Mouse (Mus musculus) liver, embryonic 14.5 days (tissue): ENCODE measurements around the gene Nfe2l2. TPM values are rescaled to one million over a fixed set of nuclear protein-coding genes. Genes with fewer than 3 reads are reported as not detected.
A peak's percentile ranks its signal among the peaks of the same experiment; 100 is the strongest.

ENCODE experiments used
- ATAC-seq: fragments of 200-750 bp; cut with Nextera tagmentation; 2 replicates; pipeline ENCODE4 v1.8.0; 2017; ENCODE audit warnings: moderate number of reproducible peaks, mild to moderate bottlenecking, moderate library complexity; ENCODE audit not compliant: insufficient read depth
- DNase-seq, 3 experiments: peaks; one replicate each; pipeline ENCODE4 v3.0.0-alpha.2; 2012 to 2013; ENCODE audit warnings: low read depth in 3 of 3, low spot score in 3 of 3
- H3K27ac ChIP-seq: fragments of 300-500 bp; sonication (generic); 2 replicates; pipeline ENCODE4 v1.5.1; 2014; ENCODE audit warnings: moderate library complexity, mild to moderate bottlenecking, control low read depth, inconsistent platforms
- H3K27me3 ChIP-seq: fragments of 300-500 bp; sonication (generic); 2 replicates; pipeline ENCODE4 v1.6.1; 2014; ENCODE audit warnings: mild to moderate bottlenecking, low read length, moderate library complexity; ENCODE audit not compliant: control insufficient read depth, insufficient read depth
- H3K36me3 ChIP-seq: fragments of 300-500 bp; sonication (generic); replicated peaks from 2 replicates; pipeline ENCODE4 v1.6.1; 2014; ENCODE audit warnings: low read depth; ENCODE audit not compliant: control insufficient read depth, insufficient read depth
- H3K4me1 ChIP-seq, 2 experiments: fragments of 200-500 bp in 1 of 2; fragments of 300-500 bp in 1 of 2; sonication (generic) in 1 of 2; replicated peaks; 2 replicates each; pipeline ENCODE4 v1.6.1; 2012 to 2014; ENCODE audit warnings: antibody characterized with exemption in 1 of 2, inconsistent platforms in 1 of 2, low read length in 1 of 2; ENCODE audit not compliant: control insufficient read depth in 2 of 2, insufficient read depth in 2 of 2
- H3K4me2 ChIP-seq: fragments of 300-500 bp; sonication (generic); 2 replicates; pipeline ENCODE4 v1.6.1; 2014; ENCODE audit warnings: low read depth, mild to moderate bottlenecking, control low read depth, moderate library complexity
- H3K4me3 ChIP-seq, 2 experiments: fragments of 200-500 bp in 1 of 2; fragments of 300-500 bp in 1 of 2; sonication (generic) in 1 of 2; 2 replicates each; pipeline ENCODE4 v1.5.1; 2012 to 2014; ENCODE audit warnings: low read depth in 2 of 2, low read length in 2 of 2, mild to moderate bottlenecking in 2 of 2, control low read depth in 1 of 2, inconsistent platforms in 1 of 2, moderate library complexity in 1 of 2; ENCODE audit not compliant: insufficient read depth in 1 of 2
- H3K9ac ChIP-seq: fragments of 300-500 bp; sonication (generic); replicated peaks from 2 replicates; pipeline ENCODE4 v1.6.1; 2014; ENCODE audit warnings: mild to moderate bottlenecking, control low read depth, moderate library complexity
- H3K9me3 ChIP-seq: fragments of 300-500 bp; sonication (generic); 2 replicates; pipeline ENCODE4 v1.6.1; 2016; ENCODE audit warnings: low read length, mixed read lengths; ENCODE audit not compliant: control insufficient read depth
- CTCF ChIP-seq: IDR thresholded peaks from 2 replicates; pipeline ENCODE4 v1.5.1; 2016; ENCODE audit warnings: antibody characterized with exemption, low read depth, control low read depth
- EP300 ChIP-seq: IDR thresholded peaks from 2 replicates; pipeline ENCODE4 v1.6.1; 2016; ENCODE audit warnings: antibody characterized with exemption, low read depth
- WGBS: fragments of 180-500 bp; shearing (Covaris S2); extraction: QIAGEN DNeasy Blood & Tissue Kit; methylation state at CpG from one replicate; pipeline ENCODE4 v1.1.7; 2014; ENCODE audit not compliant: insufficient replicate concordance; 5-methylcytosine and 5-hydroxymethylcytosine counted together
- polyA plus RNA-seq, 2 experiments: library from polyadenylated mRNA; depleted of rRNA in 1 of 2; stranded (reverse) in 1 of 2; unstranded in 1 of 2; fragments of >200 nt; fragmentation: Nextera tagmentation in 1 of 2; extraction: Ambion mirVana in 1 of 2; gene quantifications; 2 replicates each; pipeline versions ENCODE4 v1.2.1 to v1.2.3; 2012 to 2014

The Nfe2l2 gene
- polyA plus RNA-seq, 2 experiments: 30.4 to 40.0 TPM

GRCm38 (mm10) chr2:75687040-75687749, 17.2 kb downstream of the Nfe2l2 start:
- DNase-seq (no peak), ATAC-seq (no peak)
- H3K27ac ChIP-seq: no peak overlapping the region
- H3K27me3 ChIP-seq: no peaks in the 10 kb centered on the region
- no peak overlapping the region for H3K4me2 ChIP-seq
- peaks cover 3 to 34% of the 10 kb centered on the region in 2 experiments for H3K4me1 ChIP-seq
- WGBS: 80% methylated on average over 10 of the region's 10 CpGs
- peaks cover 17% of the 10 kb centered on the region; the same call in 1 of the 2 replicates for H3K36me3 ChIP-seq
- H3K9ac ChIP-seq: no peak overlapping the region
- no peak overlapping the region for H3K4me3 ChIP-seq
- no peaks in the 10 kb centered on the region for H3K9me3 ChIP-seq
- TF ChIP-seq CTCF (no peak), EP300 (no peak)

- Histone ChIP-seq H3K4me3 (no peak overlapping the region), H3K27ac (no peak overlapping the region), H3K4me2 (no peak overlapping the region), H3K9me3 (no peaks in the 10 kb centered on the region), H3K4me1 (peaks cover 4 to 33% of the 10 kb centered on the region in 2 experiments), H3K36me3 (peaks cover 11% of the 10 kb centered on the region; the same call in 1 of the 2 replicates), H3K9ac (no peak overlapping the region), H3K27me3 (no peaks in the 10 kb centered on the region)
- DNase-seq (no peak), ATAC-seq (no peak)
- 46% methylated on average over 6 of the region's 6 CpGs for WGBS
- no peak for TF ChIP-seq EP300
- no peak for TF ChIP-seq CTCF
These were observed 19.0 kb downstream of the Nfe2l2 start for GRCm38 (mm10) chr2:75685458-75685861.

DNA sequence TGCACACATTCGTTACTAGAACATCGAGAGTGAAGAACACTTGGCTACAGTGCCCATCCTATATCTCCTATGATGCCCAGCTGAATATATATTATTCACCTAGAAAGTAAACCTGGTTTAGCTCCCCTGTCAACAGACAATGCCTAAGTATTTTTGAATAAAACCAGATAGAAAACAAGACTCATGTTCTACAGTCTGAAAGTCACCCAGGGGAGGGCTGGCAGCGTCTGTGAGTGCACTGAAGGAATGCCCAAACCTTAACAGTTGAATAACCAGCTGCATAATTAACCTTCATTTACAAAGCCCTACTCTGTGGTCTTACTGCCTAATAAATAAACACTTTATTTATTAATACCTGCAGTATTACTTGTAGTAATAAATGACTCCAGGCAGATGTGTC, 19.9 kb downstream of the Nfe2l2 start:
- Histone ChIP-seq H3K27ac (no peak overlapping the region), H3K9me3 (no peaks in the 10 kb centered on the region), H3K9ac (no peak overlapping the region), H3K4me1 (peaks cover 4 to 33% of the 10 kb centered on the region in 2 experiments), H3K36me3 (peaks cover 9% of the 10 kb centered on the region; the same call in 1 of the 2 replicates), H3K27me3 (no peaks in the 10 kb centered on the region), H3K4me2 (no peak overlapping the region), H3K4me3 (no peak overlapping the region)
- no peak for ATAC-seq
- 91% methylated on average over 3 of the region's 3 CpGs for WGBS
- TF ChIP-seq EP300 (no peak), CTCF (no peak)
- no peak for DNase-seq

DNA sequence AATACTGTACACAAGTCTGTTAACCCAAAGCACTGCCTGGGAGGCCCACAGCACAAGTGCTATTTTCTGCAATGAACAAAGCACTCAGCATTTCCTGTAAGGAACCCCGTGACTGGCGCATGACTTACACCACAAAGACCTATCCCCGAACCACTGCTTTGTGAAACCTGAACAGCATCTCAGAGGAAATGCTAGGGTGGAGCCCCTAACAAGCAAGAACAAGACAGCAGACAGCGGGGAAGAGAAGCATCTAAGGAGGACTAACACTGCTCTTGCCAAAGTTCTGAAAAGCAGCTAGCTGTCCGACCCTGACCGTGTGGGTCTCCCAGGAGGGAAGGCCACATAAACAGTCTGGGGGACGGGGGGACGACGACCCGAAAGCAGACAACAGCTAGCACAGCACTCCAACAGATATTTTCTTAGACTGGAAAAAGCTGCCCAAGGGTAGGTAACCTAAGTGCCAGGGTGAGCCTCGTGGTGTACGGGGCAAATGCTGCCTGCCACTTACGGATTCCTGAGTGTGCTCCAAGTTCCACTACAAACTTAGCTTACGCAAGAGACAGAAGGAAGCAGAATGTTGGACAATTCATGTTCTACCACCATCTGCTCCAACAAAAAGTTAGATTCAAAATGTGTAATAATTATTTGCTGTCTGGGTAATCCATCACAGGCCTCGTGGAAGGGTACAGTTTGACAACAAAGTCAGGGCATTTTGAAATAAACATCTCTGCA, 21.3 kb downstream of the Nfe2l2 start:
- H3K27ac ChIP-seq: peak overlapping the region; percentile 27; the same call in 1 of the 2 replicates
- WGBS: 29% methylated on average over 15 of the region's 15 CpGs
- no peak overlapping the region for H3K9ac ChIP-seq
- no peak overlapping the region for H3K4me3 ChIP-seq
- DNase-seq (no peak), ATAC-seq (peak; percentile 19; the same call in 1 of the 2 replicates)
- H3K4me1 ChIP-seq: peaks cover 4 to 31% of the 10 kb centered on the region in 2 experiments; a peak in 3 of 4 replicates
- TF ChIP-seq CTCF: no peak
- TF ChIP-seq EP300: no peak
- H3K27me3 ChIP-seq: no peaks in the 10 kb centered on the region
- peaks cover 16% of the 10 kb centered on the region for H3K36me3 ChIP-seq
- no peaks in the 10 kb centered on the region for H3K9me3 ChIP-seq
- peak overlapping the region; percentile 24; the same call in 1 of the 2 replicates for H3K4me2 ChIP-seq

GRCm38 (mm10) chr2:75681439-75681838, 23.0 kb downstream of the Nfe2l2 start:
- H3K36me3 ChIP-seq: peaks cover 29% of the 10 kb centered on the region
- H3K27me3 ChIP-seq: no peaks in the 10 kb centered on the region
- WGBS: 71% methylated on average over 7 of the region's 7 CpGs
- TF ChIP-seq CTCF: no peak
- TF ChIP-seq EP300: no peak
- no peak overlapping the region for H3K4me2 ChIP-seq
- DNase-seq: no peak
- H3K4me3 ChIP-seq: no peak overlapping the region
- ATAC-seq: no peak
- no peak overlapping the region for H3K9ac ChIP-seq
- no peak overlapping the region for H3K27ac ChIP-seq
- H3K4me1 ChIP-seq: peaks cover 4 to 22% of the 10 kb centered on the region in 2 experiments; a peak in 3 of 4 replicates
- no peaks in the 10 kb centered on the region for H3K9me3 ChIP-seq
